ENCODE assay signal across 9 mouse cellular contexts in the genomic region with DNA sequence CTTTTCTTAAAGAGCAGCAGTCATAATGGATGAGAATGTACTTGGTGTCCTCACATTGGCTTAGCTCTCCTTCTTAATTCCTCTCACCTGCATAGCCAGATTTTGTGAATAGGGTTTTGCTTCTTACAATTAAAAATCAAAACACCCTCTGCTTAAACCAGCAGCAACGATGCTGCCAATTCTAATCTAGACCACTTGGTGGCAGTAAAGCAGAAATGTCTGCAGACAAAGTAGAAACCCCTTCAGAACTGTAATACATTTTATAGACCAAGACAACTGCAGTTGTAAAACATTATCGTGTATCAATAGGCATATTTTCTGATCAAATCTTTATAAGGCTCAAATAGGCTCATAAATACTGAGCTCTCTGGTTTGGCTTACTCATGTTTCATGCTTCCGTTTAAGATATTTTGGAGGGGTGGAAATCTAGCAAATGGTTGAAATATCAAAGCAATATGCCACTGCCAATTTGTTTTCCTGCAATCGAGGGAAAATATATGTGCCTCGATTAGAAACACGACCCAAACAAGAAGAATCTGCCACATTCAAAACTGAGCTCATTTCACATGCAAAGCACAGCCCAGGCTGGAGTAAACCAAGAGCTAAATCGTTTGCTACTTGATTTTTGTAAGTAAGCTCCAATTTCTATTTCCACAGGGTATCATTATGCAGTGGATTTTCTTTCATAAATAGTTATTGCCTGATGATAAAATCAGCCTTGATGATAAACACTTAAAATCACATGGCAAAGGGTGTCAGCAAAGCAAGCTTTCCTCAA. TPM values are rescaled to one million over a fixed set of nuclear protein-coding genes. Genes with fewer than 3 reads are reported as not detected.
DNase-seq lines count a peak whose midpoint lies in the region; ATAC-seq lines count a peak whose summit lies in the region.
"Had no signal": no experiment of that assay in that cellular context is flagged by ENCODE, and none has a peak within 500 bp of the region (broad histone marks: within the 10 kb centered on the region; RNA-seq: fewer than 3 reads in every experiment).

No protein-coding gene starts in this region.

- no peak overlapping the region for H3K4me2 ChIP-seq in hindbrain, embryonic 11.5 days (replicated peaks; ENCODE audit: low read depth, low read length)
- no peak overlapping the region for H3K4me2 ChIP-seq in forebrain, embryonic 14.5 days (ENCODE audit: low read length)
- H3K4me2 ChIP-seq in heart, embryonic 11.5 days = no peak overlapping the region

- H3K36me3 ChIP-seq in hindbrain, embryonic 11.5 days (ENCODE audit: control insufficient read depth, insufficient read depth, low read length) = no peaks in the 10 kb centered on the region
- H3K36me3 ChIP-seq in hindbrain, embryonic 10.5 days = no peaks in the 10 kb centered on the region
- H3K36me3 ChIP-seq in forebrain, embryonic 14.5 days (ENCODE audit: control insufficient read depth, insufficient read depth, low read length) = no peaks in the 10 kb centered on the region
- H3K36me3 ChIP-seq in heart, embryonic 11.5 days (ENCODE audit: control insufficient read depth, insufficient read depth, low read length) = no peaks in the 10 kb centered on the region

- no peak overlapping the region for H3K4me3 ChIP-seq in hindbrain, embryonic 11.5 days (ENCODE audit: low read depth, low read length)
- no peak overlapping the region for H3K4me3 ChIP-seq in hindbrain, embryonic 10.5 days
- no peak overlapping the region for H3K4me3 ChIP-seq in forebrain, embryonic 14.5 days (ENCODE audit: low read depth, low read length)
- no peak overlapping the region for H3K4me3 ChIP-seq in heart, embryonic 11.5 days (ENCODE audit: low read depth, low read length)

- DNase-seq in hindbrain, embryonic 11.5 days (ENCODE audit: low spot score) = peak; percentile 54
- no peak for DNase-seq in hindbrain, embryonic 10.5 days (ENCODE audit: low spot score)
- DNase-seq in ZHBTc4 (ENCODE audit: low read depth, low spot score) = peak; percentile 30
- peak; percentile 84 for DNase-seq in forebrain, embryonic 14.5 days (ENCODE audit: low spot score)
- peak; percentile 36 to 46 for DNase-seq in left cerebral cortex, adult 18-20 months (ENCODE audit: low spot score in 2 of 2)
- DNase-seq in retina, postnatal 7 days (ENCODE audit: low read depth, low spot score) = peak; percentile 9
- no peak for DNase-seq in B cell, adult 2 months

- WGBS in hindbrain, embryonic 11.5 days = 52% methylated on average over 7 of the region's 7 CpGs
- WGBS in hindbrain, embryonic 10.5 days = 52% methylated on average over 7 of the region's 7 CpGs
- WGBS in forebrain, embryonic 14.5 days = 34% methylated on average over 7 of the region's 7 CpGs
- WGBS in heart, embryonic 11.5 days (ENCODE audit: insufficient replicate concordance) = 40% methylated on average over 7 of the region's 7 CpGs

- H3K4me1 ChIP-seq in hindbrain, embryonic 11.5 days (replicated peaks; ENCODE audit: control insufficient read depth, insufficient read depth, low read length) = no peaks in the 10 kb centered on the region
- no peaks in the 10 kb centered on the region for H3K4me1 ChIP-seq in hindbrain, embryonic 10.5 days (replicated peaks)
- H3K4me1 ChIP-seq in forebrain, embryonic 14.5 days (ENCODE audit: control insufficient read depth, insufficient read depth, low read length) = no peaks in the 10 kb centered on the region
- no peaks in the 10 kb centered on the region for H3K4me1 ChIP-seq in heart, embryonic 11.5 days (ENCODE audit: control insufficient read depth, insufficient read depth, low read length)

- no peaks in the 10 kb centered on the region for H3K27me3 ChIP-seq in hindbrain, embryonic 11.5 days (ENCODE audit: control insufficient read depth, insufficient read depth, low read length)
- no peaks in the 10 kb centered on the region for H3K27me3 ChIP-seq in hindbrain, embryonic 10.5 days (ENCODE audit: insufficient read depth, poor library complexity, severe bottlenecking)
- no peaks in the 10 kb centered on the region for H3K27me3 ChIP-seq in forebrain, embryonic 14.5 days (replicated peaks; ENCODE audit: control insufficient read depth, insufficient read depth, low read length)
- no peaks in the 10 kb centered on the region for H3K27me3 ChIP-seq in heart, embryonic 11.5 days (ENCODE audit: control insufficient read depth, insufficient read depth, low read length)

- no peak overlapping the region for H3K9ac ChIP-seq in hindbrain, embryonic 11.5 days (ENCODE audit: low read depth, low read length)
- no peak overlapping the region for H3K9ac ChIP-seq in forebrain, embryonic 14.5 days (ENCODE audit: low read length)
- no peak overlapping the region for H3K9ac ChIP-seq in heart, embryonic 11.5 days (ENCODE audit: low read depth, low read length)

- ATAC-seq in hindbrain, embryonic 11.5 days (ENCODE audit: low FRiP score) = peak; percentile 17; the same call in 1 of the 2 replicates
- peak; percentile 59 for ATAC-seq in forebrain, embryonic 14.5 days
- ATAC-seq in heart, embryonic 11.5 days (replicated peaks; ENCODE audit: insufficient number of reproducible peaks, low FRiP score, low TSS enrichment) = no peak

- H3K27ac ChIP-seq in hindbrain, embryonic 11.5 days (ENCODE audit: low read depth, low read length) = no peak overlapping the region
- H3K27ac ChIP-seq in hindbrain, embryonic 10.5 days = no peak overlapping the region
- no peak overlapping the region for H3K27ac ChIP-seq in forebrain, embryonic 14.5 days (ENCODE audit: low read depth, low read length)
- H3K27ac ChIP-seq in heart, embryonic 11.5 days (ENCODE audit: low read depth, low read length) = no peak overlapping the region

- H3K9me3 ChIP-seq in hindbrain, embryonic 11.5 days (ENCODE audit: control insufficient read depth, low read length) = no peaks in the 10 kb centered on the region
- no peaks in the 10 kb centered on the region for H3K9me3 ChIP-seq in hindbrain, embryonic 10.5 days
- H3K9me3 ChIP-seq in forebrain, embryonic 14.5 days (replicated peaks; ENCODE audit: control insufficient read depth, low read length) = no peaks in the 10 kb centered on the region
- no peaks in the 10 kb centered on the region for H3K9me3 ChIP-seq in heart, embryonic 11.5 days (replicated peaks; ENCODE audit: control insufficient read depth, low read length)

RNA-seq across cellular contexts. Expression of a gene that starts 14.6 kb away (rescaled TPM):
- 0.07 and 0.17 TPM in 2 replicates for polyA plus RNA-seq in hindbrain, embryonic 11.5 days (2014; fragmentation: Nextera tagmentation; extraction: Ambion mirVana)
- not detected in 2 replicates for polyA plus RNA-seq in hindbrain, embryonic 10.5 days (2016; fragmentation: Nextera tagmentation; extraction: Ambion mirVana)
- not detected in 2 replicates for polyA plus RNA-seq in forebrain, embryonic 14.5 days (2014; fragmentation: Nextera tagmentation; extraction: Ambion mirVana)
- not detected for total RNA-seq in left cerebral cortex, adult 18-20 months (2021)
- not detected in 2 replicates for polyA plus RNA-seq in heart, embryonic 11.5 days (2014; fragmentation: Nextera tagmentation; extraction: Ambion mirVana)
- total RNA-seq: heart, postnatal 14 days had no signal

Comparison
In these comparisons a context has a peak if more than half of its experiments do, and no peak if none do; other contexts are left out.
1. DNase-seq: peak in hindbrain, embryonic 11.5 days (single experiment), ZHBTc4 (single experiment), forebrain, embryonic 14.5 days (single experiment), left cerebral cortex, adult 18-20 months (2 of 2) and retina, postnatal 7 days (single experiment); none in hindbrain, embryonic 10.5 days (single experiment) and B cell, adult 2 months (0 of 2).